Mouse (Mus musculus) cerebellum, adult 9-11 months (tissue): ENCODE results near the gene Sema3d.

Experiments used
- DNase-seq: peaks from one replicate; pipeline ENCODE4 v3.0.0; 2022

Gene Sema3d

DNA sequence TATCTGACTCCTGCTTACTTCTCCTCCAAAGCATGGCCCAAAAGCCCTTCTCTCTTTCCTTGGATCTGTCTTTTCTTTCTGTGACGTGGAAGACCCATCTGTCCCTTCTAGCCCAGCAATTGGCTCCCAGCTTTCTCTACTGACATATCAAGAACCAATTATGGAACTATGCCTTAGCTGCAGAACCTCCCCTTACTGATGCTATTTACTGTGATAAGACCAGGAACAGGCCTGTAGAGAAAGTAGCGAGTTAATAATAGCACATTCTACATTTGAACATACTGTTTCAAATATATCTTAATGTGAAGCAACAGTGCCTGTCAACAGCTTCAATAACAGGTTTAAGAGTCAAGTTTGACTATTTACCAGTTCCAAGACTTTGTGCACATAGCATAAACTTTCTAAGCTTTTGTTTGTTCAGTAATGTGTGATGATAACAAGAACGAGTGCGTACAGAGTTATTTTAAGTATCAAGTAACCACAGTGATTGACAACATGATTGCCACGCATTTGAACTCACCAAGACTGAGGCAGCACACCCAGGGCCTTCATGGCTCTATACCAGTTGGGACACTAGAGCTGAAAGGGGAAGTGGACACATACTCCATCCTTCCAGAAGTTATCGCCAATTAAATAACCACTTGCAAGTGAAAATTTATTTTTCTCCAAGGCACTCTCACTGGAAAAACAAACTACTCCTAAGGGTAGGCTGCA lies 116.8 kb downstream of the Sema3d start:
- DNase-seq, result no peak

DNA sequence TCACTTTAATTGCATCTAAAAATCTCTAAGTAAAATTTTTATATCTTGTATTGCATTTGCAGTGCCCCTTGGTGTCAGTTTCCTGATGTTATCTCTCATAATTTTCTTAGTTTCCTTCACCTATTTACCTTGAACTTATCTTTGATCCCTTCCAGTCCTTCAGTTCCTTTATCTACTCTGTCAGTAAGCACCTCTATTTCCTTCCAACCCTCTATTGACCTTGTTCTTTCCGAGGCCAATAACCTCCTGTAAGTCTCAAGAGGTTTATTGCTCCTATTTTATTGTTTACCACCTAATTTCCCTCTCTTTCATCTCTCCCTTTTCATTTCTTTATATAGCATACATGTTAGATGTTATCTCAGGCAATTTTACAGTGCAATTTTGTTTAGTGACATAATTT lies 129.3 kb downstream of the Sema3d start:
- no peak for DNase-seq

GRCm38 (mm10) chr5:12515283-12515682 lies 132.1 kb downstream of the Sema3d start:
- no peak for DNase-seq

- DNase-seq, result no peak
Observed at GRCm38 (mm10) chr5:12525235-12525767, 142.1 kb downstream of the Sema3d start.

GRCm38 (mm10) chr5:12528596-12528995 lies 145.4 kb downstream of the Sema3d start:
- no peak for DNase-seq

- no peak for DNase-seq
Observed at GRCm38 (mm10) chr5:12529771-12530170, 146.6 kb downstream of the Sema3d start.

DNA sequence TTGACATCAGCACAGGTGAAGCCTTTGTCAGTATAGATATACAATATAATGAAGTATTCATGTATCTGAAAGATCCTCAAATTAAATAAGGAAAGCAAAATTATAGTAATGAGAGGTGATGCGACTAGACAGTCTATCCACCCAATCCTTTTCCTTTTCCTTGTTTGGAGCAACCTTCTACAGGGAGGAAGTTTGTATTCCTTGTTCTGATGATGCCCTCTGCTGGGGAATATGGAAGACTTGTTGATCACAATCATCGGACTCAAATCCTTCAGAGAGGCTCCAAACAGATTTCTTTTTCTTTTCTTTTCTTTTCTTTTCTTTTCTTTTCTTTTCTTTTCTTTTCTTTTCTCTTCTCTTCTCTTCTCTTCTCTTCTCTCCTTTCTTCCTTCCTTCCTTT lies 158.1 kb downstream of the Sema3d start:
- no peak for DNase-seq

GRCm38 (mm10) chr5:12549046-12549669 lies 166.0 kb downstream of the Sema3d start:
- no peak for DNase-seq

DNA sequence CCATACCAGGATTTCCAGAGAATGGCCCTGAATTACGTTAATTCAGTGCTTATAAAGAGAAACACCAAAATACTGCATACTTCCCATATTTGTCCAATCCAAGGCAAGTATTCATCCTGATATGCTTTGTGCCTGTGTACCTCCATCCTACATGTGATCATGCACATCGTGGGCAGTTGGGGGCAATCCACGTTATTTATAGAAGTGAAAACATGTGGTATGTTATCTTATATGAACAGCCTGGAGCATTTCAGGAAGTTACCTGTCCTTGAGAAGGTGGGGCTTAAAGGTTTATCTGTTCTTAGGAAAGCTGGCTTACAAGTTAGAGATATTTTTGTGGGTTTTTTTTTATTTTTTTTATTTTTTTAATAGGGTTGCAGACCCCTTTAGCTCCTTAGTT lies 172.2 kb downstream of the Sema3d start:
- DNase-seq, result no peak

- no peak for DNase-seq
Observed at GRCm38 (mm10) chr5:12557889-12558288, 174.7 kb downstream of the Sema3d start.

- no peak for DNase-seq
Observed at GRCm38 (mm10) chr5:12561740-12562139, 178.6 kb downstream of the Sema3d start.

DNA sequence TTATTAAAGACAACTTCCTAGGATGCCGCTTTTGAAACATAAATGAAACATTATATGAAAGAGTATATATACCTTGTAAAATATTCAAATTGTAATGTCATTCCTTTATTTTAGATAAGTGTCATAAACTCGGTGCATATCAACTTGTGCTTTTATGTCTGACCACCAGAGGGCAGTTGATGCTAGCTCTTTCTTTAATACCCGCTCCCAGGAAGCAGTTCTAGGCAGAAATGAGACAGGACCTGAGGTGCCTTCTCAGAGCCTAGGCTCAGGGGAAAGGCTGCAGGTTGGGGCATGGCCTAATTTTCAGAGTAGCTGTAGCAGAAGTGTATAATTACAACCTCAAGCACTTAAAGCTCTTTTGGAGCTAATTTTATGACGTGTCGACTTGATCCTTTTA lies 179.0 kb downstream of the Sema3d start:
- DNase-seq, result peak; percentile 30

GRCm38 (mm10) chr5:12563132-12563531 lies 179.9 kb downstream of the Sema3d start:
- no peak for DNase-seq

GRCm38 (mm10) chr5:12564602-12565220 lies 181.5 kb downstream of the Sema3d start:
- no peak for DNase-seq

DNA sequence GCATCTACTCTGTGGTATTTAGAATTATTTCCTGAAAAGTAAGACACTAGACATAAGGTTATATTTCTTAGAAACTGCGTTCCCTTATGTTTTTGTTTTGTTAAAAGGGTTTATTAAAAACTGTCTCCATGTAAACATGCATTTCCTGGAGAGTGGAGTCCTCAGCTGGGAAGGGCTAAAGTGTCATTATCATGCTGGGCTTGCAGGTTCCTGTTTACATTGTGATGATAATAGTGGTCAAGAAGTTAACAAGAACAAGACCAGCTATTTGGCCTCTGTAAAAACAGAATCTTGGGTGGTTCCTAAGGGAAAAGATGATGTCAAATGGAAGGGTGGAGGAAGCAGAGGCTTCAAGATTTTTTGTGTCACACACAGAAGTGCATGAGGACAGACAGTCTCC lies 183.4 kb downstream of the Sema3d start:
- no peak for DNase-seq

DNA sequence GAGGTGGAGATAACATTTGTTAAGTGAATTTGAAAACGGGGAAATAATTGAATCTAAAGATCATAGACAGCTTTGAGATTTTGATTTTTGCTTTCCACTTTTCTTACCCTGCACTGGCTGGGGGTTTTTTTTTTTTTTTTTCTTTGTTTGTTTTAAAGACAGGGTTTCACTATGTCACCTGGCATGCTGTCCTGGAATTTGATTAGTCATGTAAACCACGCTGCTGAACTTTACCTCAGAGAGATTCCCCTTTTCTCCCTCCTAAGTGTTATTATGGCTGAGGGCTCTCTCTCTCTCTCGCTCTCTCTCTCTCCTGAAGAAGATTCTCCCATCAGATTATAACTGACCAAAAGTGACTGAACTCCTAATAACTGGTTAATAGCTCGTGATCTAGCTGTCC lies 191.4 kb downstream of the Sema3d start:
- no peak for DNase-seq

GRCm38 (mm10) chr5:12575262-12575661 lies 192.1 kb downstream of the Sema3d start:
- no peak for DNase-seq

DNA sequence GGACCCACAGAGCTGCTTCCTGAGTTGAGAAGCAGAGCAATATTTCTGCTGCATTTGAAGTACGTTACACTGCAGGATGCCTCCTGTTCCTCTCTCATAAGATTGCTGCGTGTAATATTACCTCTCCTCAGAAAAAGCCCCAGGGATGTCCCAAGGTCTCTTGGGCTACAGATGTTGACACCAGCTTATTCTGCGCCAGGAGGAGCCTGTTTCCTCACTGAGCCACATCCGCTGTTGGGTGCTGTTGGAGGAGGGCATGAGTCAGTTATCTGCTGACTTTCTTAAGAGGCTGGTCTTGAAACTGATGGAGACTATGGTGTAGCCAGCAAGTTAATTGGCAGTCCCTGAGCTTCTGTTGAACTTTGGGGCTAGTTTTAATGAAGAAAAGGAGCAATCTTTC lies 196.6 kb downstream of the Sema3d start:
- no peak for DNase-seq

- no peak for DNase-seq
Observed at GRCm38 (mm10) chr5:12582540-12582939, 199.4 kb downstream of the Sema3d start.

DNA sequence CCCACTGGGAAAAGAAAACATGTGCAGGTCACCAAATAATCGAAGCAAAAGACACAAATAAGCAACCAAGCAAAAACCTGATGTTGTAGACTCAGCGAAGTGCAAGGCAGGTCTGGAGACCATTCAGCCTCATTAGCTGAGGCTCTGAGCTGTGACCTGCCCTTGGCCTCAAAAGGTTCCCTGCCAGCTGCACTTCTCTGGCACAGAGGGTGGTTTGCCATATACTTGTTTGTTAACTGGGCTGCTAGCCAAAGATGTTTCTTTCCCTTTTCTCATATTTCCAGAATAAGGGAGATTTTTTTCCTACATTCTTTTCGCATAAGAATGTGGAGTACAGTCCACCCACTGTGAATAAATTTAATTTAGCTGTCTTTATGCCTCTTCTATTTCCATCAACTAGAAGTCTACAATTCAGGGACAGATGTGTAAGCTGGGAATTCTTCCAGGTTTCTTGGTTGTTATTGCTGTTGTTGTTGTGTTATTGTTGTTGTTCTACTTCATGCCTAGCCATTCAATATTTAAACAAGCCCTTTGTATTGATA lies 200.2 kb downstream of the Sema3d start:
- DNase-seq, result no peak

- DNase-seq, result no peak
Observed at GRCm38 (mm10) chr5:12584886-12585285, 201.7 kb downstream of the Sema3d start.

GRCm38 (mm10) chr5:12634227-12634980 lies 251.2 kb downstream of the Sema3d start:
- no peak for DNase-seq
